Mouse (Mus musculus): ENCODE measurements at regions not wholly inside any gene's neighbourhood (a gene's known extent, or its start where the extent isn't known, plus 50 kb on each side); places are given as distances from the start of the nearest gene placed in this dataset.

GRCm38 (mm10) chr7:55400774-55401173, 367.2 kb upstream of the Siglech start:
- no peak for DNase-seq

GRCm38 (mm10) chr7:55401300-55401711, 366.7 kb upstream of the Siglech start:
- DNase-seq = peak; percentile 1 to 9

GRCm38 (mm10) chr7:55447297-55447885, 320.6 kb upstream of the Siglech start:
- no peak for DNase-seq

All from layer of hippocampus, postnatal 36 days (tissue).